ENCODE assay signal across 8 mouse cellular contexts in the genomic region with DNA sequence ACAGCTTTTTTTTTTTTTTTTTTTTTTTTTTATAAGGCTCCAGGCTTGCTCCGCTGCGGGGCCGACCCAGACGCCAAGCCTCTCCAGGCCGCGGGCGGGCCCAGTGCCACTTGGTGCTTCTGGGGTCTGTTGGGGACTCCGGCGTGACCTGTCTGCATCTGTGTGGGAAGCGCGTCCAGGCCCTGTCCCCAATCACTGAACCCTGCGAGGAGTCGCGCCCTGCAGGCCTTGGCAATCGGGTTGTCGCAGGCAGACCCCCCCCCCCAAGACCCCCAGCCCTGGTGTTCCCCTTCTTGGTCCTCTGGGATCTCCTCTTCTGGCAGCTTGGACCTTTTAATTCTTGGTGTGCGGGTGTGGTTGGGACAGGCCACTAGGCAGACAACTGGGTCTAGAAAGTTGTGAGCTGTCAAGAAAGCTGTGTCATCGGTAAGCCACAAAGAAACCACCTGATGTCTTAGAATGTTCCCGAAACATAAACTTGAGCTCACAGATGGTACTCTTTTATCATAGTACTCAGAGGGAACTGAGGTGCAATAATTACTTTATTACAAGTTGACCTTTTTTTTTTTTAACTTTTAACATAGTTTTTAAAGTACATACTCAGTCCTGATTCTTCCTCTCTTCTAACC. TPM values are rescaled to one million over a fixed set of nuclear protein-coding genes. Genes with fewer than 3 reads are reported as not detected.
DNase-seq lines count a peak whose midpoint lies in the region; ATAC-seq and TF ChIP-seq lines count a peak whose summit lies in the region.

No protein-coding gene starts in this region.

- ATAC-seq in kidney, postnatal 0 days (replicated peaks; ENCODE audit: low FRiP score, low read depth): peak; percentile 29
- peak; percentile 30 for ATAC-seq in activated CD4-positive, CD25-positive, alpha-beta regulatory T cell, adult 4 months
- peak; percentile 44 for ATAC-seq in embryonic facial prominence, embryonic 15.5 days (ENCODE audit: insufficient number of reproducible peaks, low FRiP score, low TSS enrichment, low read depth)
- peak; percentile 29 to 52 for ATAC-seq in hematopoietic stem cell, adult 5-6 weeks (replicated peaks in 1 of 2; ENCODE audit: insufficient read depth in 1 of 2, low FRiP score in 2 of 2, low TSS enrichment in 1 of 2, low read depth in 1 of 2, poor library complexity in 2 of 2, severe bottlenecking in 2 of 2)
- ATAC-seq in lung, embryonic 15.5 days (ENCODE audit: borderline replicate concordance, extremely low read depth, low FRiP score, low TSS enrichment): peak; percentile 64
- ATAC-seq in neural tube, embryonic 15.5 days (ENCODE audit: low FRiP score): peak; percentile 42; the same call in 1 of the 2 replicates

- no peak for TF ChIP-seq CTCF in kidney, postnatal 0 days (IDR thresholded peaks at IDR 0.05; ENCODE audit: low read depth)

- no peaks in the 10 kb centered on the region for H3K9me3 ChIP-seq in kidney, postnatal 0 days (replicated peaks; ENCODE audit: low read length)
- H3K9me3 ChIP-seq in embryonic facial prominence, embryonic 15.5 days (replicated peaks): no peaks in the 10 kb centered on the region
- no peaks in the 10 kb centered on the region for H3K9me3 ChIP-seq in lung, embryonic 15.5 days
- no peaks in the 10 kb centered on the region for H3K9me3 ChIP-seq in neural tube, embryonic 15.5 days (replicated peaks)

- H3K4me3 ChIP-seq in kidney, postnatal 0 days (replicated peaks; ENCODE audit: low read depth, low read length): peak overlapping the region; percentile 71
- H3K4me3 ChIP-seq in embryonic facial prominence, embryonic 15.5 days (replicated peaks): peak overlapping the region; percentile 58
- peak overlapping the region; percentile 91 for H3K4me3 ChIP-seq in lung, embryonic 15.5 days
- H3K4me3 ChIP-seq in neural tube, embryonic 15.5 days (replicated peaks): peak overlapping the region; percentile 70

- peak overlapping the region; percentile 95 for H3K4me2 ChIP-seq in kidney, postnatal 0 days (ENCODE audit: low read length)
- H3K4me2 ChIP-seq in embryonic facial prominence, embryonic 15.5 days (replicated peaks): peak overlapping the region; percentile 86
- H3K4me2 ChIP-seq in lung, embryonic 15.5 days: peak overlapping the region; percentile 73
- peak overlapping the region; percentile 89 for H3K4me2 ChIP-seq in neural tube, embryonic 15.5 days

- H3K27ac ChIP-seq in kidney, postnatal 0 days: peak overlapping the region; percentile 95
- peak overlapping the region; percentile 72 for H3K27ac ChIP-seq in embryonic facial prominence, embryonic 15.5 days (replicated peaks)
- H3K27ac ChIP-seq in lung, embryonic 15.5 days: peak overlapping the region; percentile 89
- peak overlapping the region; percentile 89 for H3K27ac ChIP-seq in neural tube, embryonic 15.5 days (replicated peaks)

- peak; percentile 46 for DNase-seq in kidney, postnatal 0 days (ENCODE audit: low spot score)
- no peak for DNase-seq in kidney, postnatal 14 days
- DNase-seq in left cerebral cortex, postnatal 25 days (ENCODE audit: low spot score in 2 of 2): no peak

- peak overlapping the region; percentile 79 for H3K9ac ChIP-seq in kidney, postnatal 0 days (ENCODE audit: low read depth, low read length)
- H3K9ac ChIP-seq in embryonic facial prominence, embryonic 15.5 days: peak overlapping the region; percentile 45
- H3K9ac ChIP-seq in lung, embryonic 15.5 days: peak overlapping the region; percentile 89
- peak overlapping the region; percentile 77 for H3K9ac ChIP-seq in neural tube, embryonic 15.5 days (replicated peaks)

- no peaks in the 10 kb centered on the region; the same call in 1 of the 2 replicates for H3K4me1 ChIP-seq in kidney, postnatal 0 days (replicated peaks; ENCODE audit: insufficient read depth, low read length)
- peaks cover 7% of the 10 kb centered on the region; the same call in 1 of the 2 replicates for H3K4me1 ChIP-seq in embryonic facial prominence, embryonic 15.5 days
- H3K4me1 ChIP-seq in lung, embryonic 15.5 days: peaks cover 12% of the 10 kb centered on the region
- peaks cover 24% of the 10 kb centered on the region for H3K4me1 ChIP-seq in neural tube, embryonic 15.5 days

- 2% methylated on average over 19 of the region's 19 CpGs for WGBS in kidney, postnatal 0 days
- 1% methylated on average over 19 of the region's 19 CpGs for WGBS in embryonic facial prominence, embryonic 15.5 days
- 1% methylated on average over 17 of the region's 19 CpGs for WGBS in lung, embryonic 15.5 days
- under 1% methylated on average over 19 of the region's 19 CpGs for WGBS in neural tube, embryonic 15.5 days

- intact Hi-C loops in left cerebral cortex, postnatal 25 days (cut with DNase I): no loop called here

- no peaks in the 10 kb centered on the region for H3K36me3 ChIP-seq in kidney, postnatal 0 days (ENCODE audit: insufficient read depth, low read length)
- no peaks in the 10 kb centered on the region for H3K36me3 ChIP-seq in embryonic facial prominence, embryonic 15.5 days
- H3K36me3 ChIP-seq in lung, embryonic 15.5 days: no peaks in the 10 kb centered on the region
- H3K36me3 ChIP-seq in neural tube, embryonic 15.5 days: peaks cover 6% of the 10 kb centered on the region

- H3K27me3 ChIP-seq in kidney, postnatal 0 days (ENCODE audit: insufficient read depth, low read length): no peaks in the 10 kb centered on the region
- no peaks in the 10 kb centered on the region for H3K27me3 ChIP-seq in embryonic facial prominence, embryonic 15.5 days
- no peaks in the 10 kb centered on the region for H3K27me3 ChIP-seq in lung, embryonic 15.5 days
- H3K27me3 ChIP-seq in neural tube, embryonic 15.5 days (replicated peaks): no peaks in the 10 kb centered on the region

RNA-seq across cellular contexts. Expression of a gene that starts 1.1 kb away (rescaled TPM):
- polyA plus RNA-seq in kidney, postnatal 0 days (2015; fragmentation: Nextera tagmentation; extraction: Ambion mirVana): 76.2 and 78.4 TPM in 2 replicates
- polyA plus RNA-seq in activated CD4-positive, CD25-positive, alpha-beta regulatory T cell, adult 4 months (2017; shearing (Covaris generic)): 10 to 100 TPM; 43.7 to 59.3 TPM
- 69.1 and 84.7 TPM in 2 replicates for polyA plus RNA-seq in embryonic facial prominence, embryonic 15.5 days (2015; fragmentation: Nextera tagmentation; extraction: Ambion mirVana)
- total RNA-seq in hematopoietic stem cell, adult 5-6 weeks (2017): 88.2 and 130 TPM in 2 replicates
- polyA plus RNA-seq in lung, embryonic 15.5 days (2015; fragmentation: Nextera tagmentation; extraction: Ambion mirVana): 56.0 and 61.1 TPM in 2 replicates
- 73.0 and 80.4 TPM in 2 replicates for polyA plus RNA-seq in neural tube, embryonic 15.5 days (2015; fragmentation: Nextera tagmentation; extraction: Ambion mirVana)
- 10 to 100 TPM; 45.8 to 48.0 TPM for total RNA-seq in left cerebral cortex, postnatal 25 days (2021)
